Mouse (Mus musculus) E14TG2a.4 (cell line): ENCODE results near the gene Tiparp.

Source experiments
- CTCF ChIP-seq: conservative IDR thresholded peaks from 2 replicates; pipeline ENCODE4 v1.5.1; 2014; ENCODE audit warnings: low read length
- NANOG ChIP-seq: IDR thresholded peaks from 2 replicates; pipeline ENCODE4 v1.6.1; 2014; ENCODE audit warnings: borderline replicate concordance, low read length, mixed read lengths
- POU5F1 ChIP-seq: IDR thresholded peaks from 2 replicates; pipeline ENCODE4 v1.6.1; 2014; ENCODE audit warnings: low read length, borderline replicate concordance

DNA sequence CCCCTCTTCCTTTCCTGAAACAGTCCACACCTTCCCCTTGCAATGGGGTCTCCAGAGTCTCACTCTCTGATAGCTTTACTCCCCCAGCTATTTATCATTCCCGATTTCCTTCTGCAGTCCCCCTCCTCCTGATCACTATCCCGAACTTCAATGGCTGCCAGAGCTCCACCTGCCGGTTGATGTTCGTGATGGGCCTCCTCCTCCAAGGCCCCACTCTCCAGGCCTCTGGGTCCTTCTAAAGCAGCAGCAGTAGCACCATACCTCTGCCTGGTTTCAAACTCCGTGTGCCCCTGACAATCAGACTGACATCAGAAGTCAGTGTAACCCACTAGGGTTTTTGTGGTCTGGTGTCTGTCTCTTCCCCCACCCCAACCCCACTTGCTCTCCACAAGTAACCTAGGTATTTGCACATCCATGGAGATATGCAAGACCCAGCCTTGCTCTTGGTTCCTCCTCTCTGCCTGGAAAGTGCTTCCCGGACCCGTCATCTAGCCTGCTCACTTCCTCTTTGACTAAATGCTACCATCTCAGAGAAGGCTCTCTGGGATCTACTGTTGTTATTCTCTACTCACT, 44.0 kb upstream of the Tiparp start:
- TF ChIP-seq CTCF (peak; percentile 16; the same call in 1 of the 2 replicates), POU5F1 (no peak), NANOG (no peak)
